Mouse (Mus musculus): ENCODE data around the gene R3hdml.

Gene R3hdml

GRCm38 (mm10) chr2:163541568-163542182 is 49.6 kb downstream of the R3hdml start:
- DNase-seq, result no peak

- no peak for DNase-seq
Measured at GRCm38 (mm10) chr2:163542674-163543073, 50.6 kb downstream of the R3hdml start.

- no peak for DNase-seq
Measured at GRCm38 (mm10) chr2:163546623-163547318, 54.7 kb downstream of the R3hdml start.

- no peak for DNase-seq
Measured at GRCm38 (mm10) chr2:163548822-163549221, 56.7 kb downstream of the R3hdml start.

- no peak for DNase-seq
Measured at GRCm38 (mm10) chr2:163549786-163550185, 57.7 kb downstream of the R3hdml start.

All from right cerebral cortex, postnatal 14 days (tissue).